ENCODE assay signal across 8 mouse cellular contexts in the genomic region with DNA sequence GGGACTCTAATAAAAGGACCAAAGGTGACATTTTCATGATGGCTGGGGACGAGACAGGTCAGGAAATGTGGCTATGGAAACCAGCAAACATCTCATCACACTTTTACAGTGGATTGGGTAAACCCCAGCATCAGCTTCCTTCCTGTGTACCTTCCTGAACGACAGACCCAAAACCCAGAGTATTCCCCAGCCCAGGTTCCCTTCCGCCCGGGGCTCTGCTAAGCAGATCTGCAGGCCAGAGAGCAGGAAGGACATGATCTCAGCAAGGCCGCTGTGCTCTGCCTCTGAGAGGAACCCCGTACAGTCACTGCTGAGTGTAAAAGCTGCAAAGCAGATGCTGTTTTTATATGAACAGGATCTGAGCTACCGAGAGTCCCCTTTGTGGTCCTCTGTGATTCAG. TPM values are rescaled to one million over a fixed set of nuclear protein-coding genes. Genes with fewer than 3 reads are reported as not detected.
DNase-seq lines count a peak whose midpoint lies in the region; ATAC-seq and TF ChIP-seq lines count a peak whose summit lies in the region.

No protein-coding gene starts in this region.

- H3K27ac ChIP-seq in heart, adult 2 months: peak overlapping the region; percentile 5
- peak overlapping the region; percentile 39 for H3K27ac ChIP-seq in macrophage
- no peak overlapping the region for H3K27ac ChIP-seq in midbrain, embryonic 16.5 days (ENCODE audit: low read length)

- no peaks in the 10 kb centered on the region for H3K27me3 ChIP-seq in heart, adult 2 months (ENCODE audit: control insufficient read depth, insufficient read depth, low read length)
- no peaks in the 10 kb centered on the region for H3K27me3 ChIP-seq in midbrain, embryonic 16.5 days (ENCODE audit: control insufficient read depth, insufficient read depth, low read depth, low read length)

- ATAC-seq in midbrain, embryonic 16.5 days: no peak

- H3K9ac ChIP-seq in heart, adult 2 months (ENCODE audit: low read depth, low read length): no peak overlapping the region
- no peak overlapping the region for H3K9ac ChIP-seq in midbrain, embryonic 16.5 days (ENCODE audit: low read depth, low read length)

- peak; percentile 79; the same call in 1 of the 2 replicates for TF ChIP-seq EP300 in heart, adult 2 months (IDR thresholded peaks at IDR 0.05; ENCODE audit: insufficient read depth, low read depth, low read length)

- H3K9me3 ChIP-seq in midbrain, embryonic 16.5 days (replicated peaks; ENCODE audit: control insufficient read depth, low read length, poor library complexity, severe bottlenecking): no peaks in the 10 kb centered on the region

- peak; percentile 19 for DNase-seq in brain, embryonic 14.5 days (ENCODE audit: low read depth)
- peak; percentile 56 to 79 for DNase-seq in heart, adult 2 months
- peak; percentile 57 for DNase-seq in kidney, postnatal 14 days
- peak; percentile 46 for DNase-seq in thymus, postnatal 4 days
- no peak for DNase-seq in cerebellum, postnatal 36 days
- no peak for DNase-seq in layer of hippocampus, adult 9-10 months (ENCODE audit: low spot score)

- TF ChIP-seq CTCF in brain, embryonic 14.5 days (IDR thresholded peaks at IDR 0.05; ENCODE audit: borderline replicate concordance, extremely low read depth, insufficient read depth, insufficient read length): no peak
- no peak for TF ChIP-seq CTCF in heart, adult 2 months (IDR thresholded peaks at IDR 0.05)

- no peak for TF ChIP-seq POLR2A in brain, embryonic 14.5 days (IDR thresholded peaks at IDR 0.05; ENCODE audit: borderline replicate concordance, extremely low read depth, insufficient read depth, insufficient read length, poor library complexity, severe bottlenecking)
- TF ChIP-seq POLR2A in heart, adult 2 months (IDR thresholded peaks at IDR 0.05; ENCODE audit: insufficient read depth, low read depth, low read length): no peak

- intact Hi-C loops in heart, adult 2 months (cut with DNase I): no loop called here

- H3K36me3 ChIP-seq in heart, adult 2 months (ENCODE audit: control insufficient read depth, insufficient read depth, low read length): peaks cover 19% of the 10 kb centered on the region
- H3K36me3 ChIP-seq in macrophage (ENCODE audit: inconsistent target): no peaks in the 10 kb centered on the region
- H3K36me3 ChIP-seq in midbrain, embryonic 16.5 days (ENCODE audit: control insufficient read depth, insufficient read depth, low read length): no peaks in the 10 kb centered on the region

- H3K4me2 ChIP-seq in midbrain, embryonic 16.5 days (ENCODE audit: low read length): no peak overlapping the region

- WGBS in heart, adult 2 months: 15% methylated on average over 7 of the region's 7 CpGs
- 4% methylated on average over 7 of the region's 7 CpGs for WGBS in macrophage (ENCODE audit: missing documents)
- 65% methylated on average over 7 of the region's 7 CpGs for WGBS in midbrain, embryonic 16.5 days

- H3K79me2 ChIP-seq in heart, adult 2 months (replicated peaks; ENCODE audit: control insufficient read depth, insufficient read depth, low read length): peaks cover 2% of the 10 kb centered on the region; the same call in 1 of the 2 replicates
- no peaks in the 10 kb centered on the region for H3K79me2 ChIP-seq in macrophage (ENCODE audit: inconsistent target)

- H3K4me1 ChIP-seq in heart, adult 2 months (ENCODE audit: control insufficient read depth, insufficient read depth, low read length): peaks cover 20% of the 10 kb centered on the region
- no peaks in the 10 kb centered on the region for H3K4me1 ChIP-seq in midbrain, embryonic 16.5 days (ENCODE audit: control insufficient read depth, insufficient read depth, low read length)

- no peak overlapping the region for H3K4me3 ChIP-seq in heart, adult 2 months
- H3K4me3 ChIP-seq in macrophage (ENCODE audit: inconsistent target): no peak overlapping the region
- H3K4me3 ChIP-seq in midbrain, embryonic 16.5 days (ENCODE audit: low read depth, low read length): no peak overlapping the region

RNA-seq across cellular contexts. Expression of gene Cobll1, which starts 49.9 kb away (rescaled TPM):
- polyA plus RNA-seq in brain, embryonic 14.5 days (2012; rRNA removed): 3.1 and 4.4 TPM in 2 replicates
- total RNA-seq in heart, adult 2 months (2021): 10 to 100 TPM; 53.3 to 76.8 TPM
- 19.3 and 35.1 TPM in 2 replicates for polyA plus RNA-seq in heart, adult 2 months (2012; rRNA removed)
- total RNA-seq in macrophage (2018; cell fraction: chromatin; rRNA removed): 10 to 100 TPM in 2 of 26 experiments, 1 to 10 TPM in 21, under 1 TPM in 3; 0.55 to 30.7 (median 1.9) TPM
- total RNA-seq in macrophage (2018; cell fraction: cytosol; rRNA removed): 1 to 10 TPM in 14 of 26 experiments, under 1 TPM in 12; 0.58 to 3.0 (median 1.0) TPM
- total RNA-seq in macrophage (2018; cell fraction: nucleus; rRNA removed): 10 to 100 TPM in 2 of 26 experiments, 1 to 10 TPM in 22, under 1 TPM in 2; 0.87 to 23.4 (median 1.8) TPM
- 0.34 to 0.47 TPM (median 0.40 TPM) in 3 replicates for polyA plus RNA-seq in macrophage (2018)
- 2.9 and 3.3 TPM in 2 replicates for polyA plus RNA-seq in midbrain, embryonic 16.5 days (2015; fragmentation: Nextera tagmentation; extraction: Ambion mirVana)

Comparison
In these comparisons a context has a peak if more than half of its experiments do, and no peak if none do; other contexts are left out.
1. DNase-seq: peak in brain, embryonic 14.5 days (single experiment), heart, adult 2 months (2 of 2), kidney, postnatal 14 days (single experiment) and thymus, postnatal 4 days (single experiment); none in cerebellum, postnatal 36 days (0 of 2) and layer of hippocampus, adult 9-10 months (single experiment).